Mouse (Mus musculus) embryonic facial prominence, embryonic 11.5 days (tissue): ENCODE data around the gene Prdm15. TPM values are rescaled to one million over a fixed set of nuclear protein-coding genes. Genes with fewer than 3 reads are reported as not detected.

Source experiments
- ATAC-seq: fragments of 200-750 bp; cut with Nextera tagmentation; replicated peaks from 2 replicates; pipeline ENCODE4 v1.8.0; 2017; ENCODE audit warnings: low read depth; ENCODE audit not compliant: insufficient number of reproducible peaks, low FRiP score, low TSS enrichment
- DNase-seq: peaks from one replicate; pipeline ENCODE4 v3.0.0-alpha.2; 2015; ENCODE audit warnings: low spot score
- H3K27ac ChIP-seq: fragments of 300-500 bp; sonication (generic); replicated peaks from 2 replicates; pipeline ENCODE4 v1.5.1; 2014; ENCODE audit warnings: mild to moderate bottlenecking, low read depth, low read length, control low read depth
- H3K27me3 ChIP-seq: fragments of 300-500 bp; sonication (generic); 2 replicates; pipeline ENCODE4 v1.6.1; 2014; ENCODE audit warnings: mild to moderate bottlenecking, low read length, moderate library complexity, mixed read lengths; ENCODE audit not compliant: control insufficient read depth, insufficient read depth
- H3K36me3 ChIP-seq: fragments of 300-500 bp; sonication (generic); replicated peaks from 2 replicates; pipeline ENCODE4 v1.6.1; 2014; ENCODE audit warnings: low read depth, mild to moderate bottlenecking, low read length, moderate library complexity, mixed read lengths; ENCODE audit not compliant: control insufficient read depth, insufficient read depth
- H3K4me1 ChIP-seq: fragments of 300-500 bp; sonication (generic); 2 replicates; pipeline ENCODE4 v1.6.1; 2014; ENCODE audit warnings: low read length, mixed read lengths; ENCODE audit not compliant: control insufficient read depth, insufficient read depth
- H3K4me2 ChIP-seq: fragments of 300-500 bp; sonication (generic); 2 replicates; pipeline ENCODE4 v1.6.1; 2014; ENCODE audit warnings: low read depth, mild to moderate bottlenecking, control low read depth, low read length, moderate library complexity
- H3K4me3 ChIP-seq: fragments of 300-500 bp; sonication (generic); 2 replicates; pipeline ENCODE4 v1.5.1; 2014; ENCODE audit warnings: low read depth, low read length, control low read depth
- H3K9ac ChIP-seq: fragments of 300-500 bp; sonication (generic); replicated peaks from 2 replicates; pipeline ENCODE4 v1.6.1; 2014; ENCODE audit warnings: mild to moderate bottlenecking, control low read depth, low read length
- H3K9me3 ChIP-seq: fragments of 300-500 bp; sonication (generic); replicated peaks from 2 replicates; pipeline ENCODE4 v1.6.1; 2016; ENCODE audit warnings: mild to moderate bottlenecking, low read length, inconsistent platforms, mixed read lengths; ENCODE audit not compliant: control insufficient read depth
- WGBS: fragments of 180-500 bp; shearing (Covaris S2); extraction: QIAGEN DNeasy Blood & Tissue Kit; methylation state at CpG from one replicate; pipeline ENCODE4 v1.1.7; 2014; 5-methylcytosine and 5-hydroxymethylcytosine counted together
- polyA plus RNA-seq: library from polyadenylated mRNA; unstranded; fragments of >200 nt; fragmentation: Nextera tagmentation; extraction: Ambion mirVana; gene quantifications from 2 replicates; pipeline ENCODE4 v1.2.1, GENCODE M21; 2014

Prdm15 gene
- polyA plus RNA-seq, 1 experiment from 2014 or later, result 10.3 TPM

- Histone ChIP-seq H3K4me2 (no peak overlapping the region), H3K4me1 (no peaks in the 10 kb centered on the region), H3K9me3 (no peaks in the 10 kb centered on the region), H3K27ac (no peak overlapping the region), H3K36me3 (no peaks in the 10 kb centered on the region), H3K9ac (no peak overlapping the region), H3K27me3 (no peaks in the 10 kb centered on the region), H3K4me3 (no peak overlapping the region)
- ATAC-seq (no peak), DNase-seq (no peak)
- WGBS, result 87% methylated on average over 12 of the region's 12 CpGs
These were observed 6.4 kb downstream of the Prdm15 start for GRCm38 (mm10) chr16:97844967-97845937.

- DNase-seq, result no peak
- H3K9me3 ChIP-seq, result no peaks in the 10 kb centered on the region
- no peak overlapping the region for H3K4me2 ChIP-seq
- no peak overlapping the region for H3K9ac ChIP-seq
- H3K27me3 ChIP-seq, result no peaks in the 10 kb centered on the region
- H3K4me3 ChIP-seq, result no peak overlapping the region
- no peak for ATAC-seq
- H3K27ac ChIP-seq, result no peak overlapping the region
- peaks cover 12% of the 10 kb centered on the region for H3K36me3 ChIP-seq
- no peaks in the 10 kb centered on the region for H3K4me1 ChIP-seq
- 95% methylated on average over 3 of the region's 3 CpGs for WGBS
These were observed 19.5 kb downstream of the Prdm15 start for GRCm38 (mm10) chr16:97832154-97832553.

DNA sequence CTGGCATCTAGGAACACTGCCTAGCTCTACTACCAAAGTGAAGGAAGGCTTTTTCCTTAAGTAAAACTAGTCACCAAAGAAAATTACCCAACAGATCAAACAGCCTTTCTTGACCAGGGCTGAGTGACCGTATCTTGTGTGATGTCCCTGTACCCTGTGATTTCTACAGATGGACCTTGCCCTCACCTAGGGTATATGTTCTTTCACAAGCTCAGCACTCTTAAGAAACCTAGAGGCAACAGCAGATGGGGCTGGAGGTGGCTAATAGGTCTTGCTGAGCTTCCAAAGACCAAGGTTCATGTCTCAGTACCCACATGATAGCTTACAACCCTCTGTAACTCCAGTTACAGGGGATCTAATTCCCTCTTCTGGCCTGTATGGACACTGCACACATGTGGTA, 23.4 kb downstream of the Prdm15 start:
- no peaks in the 10 kb centered on the region for H3K4me1 ChIP-seq
- H3K36me3 ChIP-seq, result peaks cover 10% of the 10 kb centered on the region
- ATAC-seq (no peak), DNase-seq (no peak)
- H3K27me3 ChIP-seq, result no peaks in the 10 kb centered on the region
- H3K4me2 ChIP-seq, result no peak overlapping the region
- 83% methylated on average over 1 of the region's 1 CpGs for WGBS
- no peak overlapping the region for H3K27ac ChIP-seq
- H3K9ac ChIP-seq, result no peak overlapping the region
- no peak overlapping the region for H3K4me3 ChIP-seq
- H3K9me3 ChIP-seq, result no peaks in the 10 kb centered on the region

- Histone ChIP-seq H3K36me3 (no peaks in the 10 kb centered on the region; the same call in 1 of the 2 replicates), H3K27me3 (no peaks in the 10 kb centered on the region), H3K9ac (no peak overlapping the region), H3K9me3 (no peaks in the 10 kb centered on the region), H3K27ac (no peak overlapping the region), H3K4me2 (no peak overlapping the region), H3K4me3 (no peak overlapping the region), H3K4me1 (no peaks in the 10 kb centered on the region)
- WGBS, result 92% methylated on average over 6 of the region's 6 CpGs
- DNase-seq (no peak), ATAC-seq (no peak)
These were observed 28.2 kb downstream of the Prdm15 start for GRCm38 (mm10) chr16:97823311-97824007.

DNA sequence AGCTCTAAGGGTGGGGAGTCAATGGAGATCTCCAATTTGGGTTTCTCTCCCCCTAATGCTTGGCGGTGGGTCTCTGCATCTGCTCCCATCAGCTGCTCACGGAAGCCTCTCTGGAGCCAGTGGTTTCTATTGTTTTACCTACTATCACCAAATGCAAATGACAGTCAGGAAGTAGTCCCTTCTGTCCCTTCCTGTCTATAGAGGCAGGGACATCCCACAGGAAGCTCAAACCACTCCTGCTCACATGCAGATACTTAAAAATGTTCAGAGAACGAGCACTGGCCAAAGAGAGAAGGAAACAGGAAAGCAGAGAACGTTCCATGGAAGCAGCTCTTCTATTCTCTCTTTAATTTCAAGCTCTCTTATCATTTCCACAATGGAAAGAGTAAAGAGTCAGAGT, 32.1 kb downstream of the Prdm15 start:
- no peaks in the 10 kb centered on the region for H3K9me3 ChIP-seq
- H3K4me3 ChIP-seq, result no peak overlapping the region
- H3K27me3 ChIP-seq, result no peaks in the 10 kb centered on the region
- no peak overlapping the region for H3K9ac ChIP-seq
- H3K4me2 ChIP-seq, result no peak overlapping the region
- no peak overlapping the region for H3K27ac ChIP-seq
- DNase-seq, result no peak
- no peaks in the 10 kb centered on the region for H3K4me1 ChIP-seq
- ATAC-seq, result no peak
- WGBS, result 95% methylated on average over 4 of the region's 4 CpGs
- peaks cover 3% of the 10 kb centered on the region; the same call in 1 of the 2 replicates for H3K36me3 ChIP-seq

DNA sequence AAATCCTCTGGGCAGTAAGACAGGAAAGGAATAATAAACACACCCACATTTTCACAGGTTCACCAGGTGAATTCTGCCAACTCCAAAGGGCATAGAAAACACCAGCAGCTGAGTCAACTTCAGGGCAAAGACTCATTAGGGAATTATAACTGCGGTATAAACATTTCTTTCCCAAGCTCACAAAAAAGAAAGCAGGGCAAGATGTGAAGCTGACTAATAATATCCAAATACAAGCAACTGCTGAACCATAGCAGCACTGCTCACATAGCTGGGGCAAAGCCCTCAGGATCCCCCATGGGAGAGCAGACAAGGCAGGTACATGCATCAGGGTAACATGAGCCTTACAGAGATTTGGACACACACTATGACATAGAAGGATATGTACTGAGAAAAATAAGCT, 34.2 kb downstream of the Prdm15 start:
- Histone ChIP-seq H3K4me2 (no peak overlapping the region), H3K9me3 (no peaks in the 10 kb centered on the region), H3K27ac (no peak overlapping the region), H3K36me3 (peaks cover 3% of the 10 kb centered on the region), H3K4me1 (no peaks in the 10 kb centered on the region), H3K4me3 (no peak overlapping the region), H3K9ac (no peak overlapping the region), H3K27me3 (no peaks in the 10 kb centered on the region)
- ATAC-seq (no peak), DNase-seq (no peak)
- 86% methylated on average over 1 of the region's 1 CpGs for WGBS

DNA sequence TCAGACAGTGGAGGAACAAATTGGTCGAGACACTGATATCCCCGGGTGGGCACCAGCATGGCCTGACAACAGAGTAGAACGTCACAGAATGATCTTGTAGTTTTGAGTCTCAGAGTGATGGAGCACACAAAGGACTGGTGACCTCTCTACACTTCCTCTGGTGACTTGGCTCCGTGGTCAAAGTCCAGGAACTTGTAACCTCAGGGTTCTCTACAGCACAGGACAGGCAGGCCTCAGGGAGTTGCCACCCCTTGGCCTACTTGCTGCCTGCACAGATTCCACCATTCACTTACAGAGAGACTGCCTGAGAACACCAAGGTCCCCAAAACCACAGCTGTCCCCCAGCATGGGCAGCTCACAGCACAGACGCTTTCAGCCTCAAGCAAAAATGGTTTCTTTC, 36.4 kb downstream of the Prdm15 start:
- Histone ChIP-seq H3K9me3 (no peaks in the 10 kb centered on the region), H3K4me3 (no peak overlapping the region), H3K4me2 (no peak overlapping the region), H3K27ac (no peak overlapping the region), H3K9ac (no peak overlapping the region), H3K4me1 (no peaks in the 10 kb centered on the region), H3K36me3 (peaks cover 3% of the 10 kb centered on the region), H3K27me3 (no peaks in the 10 kb centered on the region)
- ATAC-seq (no peak), DNase-seq (no peak)
- 90% methylated on average over 5 of the region's 5 CpGs for WGBS

DNA sequence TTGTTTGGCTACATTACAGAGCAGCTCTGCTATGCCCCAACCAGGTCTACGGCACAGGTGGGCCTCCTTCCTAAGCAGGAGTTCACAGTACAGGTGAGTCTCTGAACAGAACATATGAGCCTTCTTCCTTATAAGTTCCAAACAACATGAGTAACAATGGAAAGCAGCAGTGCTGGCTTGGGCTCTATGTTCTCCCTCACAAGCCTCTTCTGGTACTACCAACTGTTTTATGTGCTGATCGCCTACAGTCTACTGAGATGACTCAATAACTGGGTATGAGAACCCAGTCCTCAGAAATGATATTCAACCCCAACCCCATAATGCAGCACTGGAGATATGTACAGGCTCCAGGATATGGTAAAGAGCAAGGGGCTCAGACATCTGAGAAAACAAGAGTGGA, 37.6 kb downstream of the Prdm15 start:
- DNase-seq, result no peak
- no peak overlapping the region for H3K9ac ChIP-seq
- 94% methylated on average over 2 of the region's 2 CpGs for whole genome bisulfite sequencing
- H3K4me2 ChIP-seq, result no peak overlapping the region
- no peaks in the 10 kb centered on the region for H3K27me3 ChIP-seq
- no peak overlapping the region for H3K4me3 ChIP-seq
- H3K36me3 ChIP-seq, result peaks cover 10% of the 10 kb centered on the region
- no peaks in the 10 kb centered on the region for H3K9me3 ChIP-seq
- ATAC-seq, result no peak
- no peak overlapping the region for H3K27ac ChIP-seq
- no peaks in the 10 kb centered on the region for H3K4me1 ChIP-seq
